Mouse (Mus musculus) cerebellum, adult 2 months (tissue): ENCODE measurements around the gene Pnpla5.

Source experiments
- CTCF ChIP-seq: fragments of 200-500 bp; IDR thresholded peaks from 2 replicates; pipeline ENCODE4 v1.5.1; 2011; ENCODE audit warnings: low read depth, mild to moderate bottlenecking, control low read depth, low read length, moderate library complexity, borderline replicate concordance; ENCODE audit not compliant: insufficient read depth
- POLR2A ChIP-seq: fragments of 200-500 bp; IDR thresholded peaks from 2 replicates; pipeline ENCODE4 v1.6.1; 2011; ENCODE audit warnings: low read length, control low read depth, borderline replicate concordance; ENCODE audit not compliant: insufficient read depth

DNA sequence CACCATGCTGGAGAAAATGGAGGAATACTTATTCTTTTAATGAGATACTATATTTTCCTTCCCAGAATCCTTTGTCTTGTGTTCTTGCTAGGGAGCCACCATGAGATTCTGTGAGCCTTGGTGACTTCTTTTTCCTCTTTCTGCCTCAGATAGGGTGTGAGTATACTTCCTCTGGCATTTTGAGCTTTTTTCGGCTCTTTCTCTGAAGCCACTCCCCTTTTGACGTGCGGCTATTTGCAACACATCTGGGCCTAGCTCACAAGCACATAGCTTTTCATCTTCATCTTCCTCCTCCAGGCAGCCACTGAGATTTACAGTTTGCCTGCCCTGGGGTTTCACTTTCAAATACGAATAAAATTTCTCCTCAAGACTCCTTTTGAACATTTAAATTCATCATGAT is 3.5 kb upstream of the Pnpla5 start:
- TF ChIP-seq CTCF (no peak), POLR2A (no peak)
